Mouse (Mus musculus) Patski (cell line): Measurements from ENCODE around the gene 4930449I24Rik. TPM values are rescaled to one million over a fixed set of nuclear protein-coding genes. Genes with fewer than 3 reads are reported as not detected.
A peak's percentile ranks its signal among the peaks of the same experiment; 100 is the strongest.
"Not testable (repeated sequence)": the region's sequence is repeated elsewhere in the genome, so short reads cannot be mapped to it uniquely, and the experiment has no call there.

Source experiments
- ATAC-seq: fragments of 100-300 bp; one replicate; pipeline ENCODE4 v1.8.0; 2021
- CTCF ChIA-PET: fragments of 350-600 bp; sonication (Branson Sonifier 250); formaldehyde crosslinking; loops from one replicate; lab custom pipeline; 2022; ENCODE audit warnings: inconsistent platforms; lab: Charles Lee
- POLR2A ChIA-PET: fragments of 350-600 bp; sonication (Branson Sonifier 250); formaldehyde crosslinking; loops from one replicate; lab custom pipeline; 2022; ENCODE audit warnings: antibody characterized with exemption, inconsistent platforms; lab: Charles Lee
- DNase-seq: peaks from one replicate; pipeline ENCODE4 v3.0.0-alpha.2; 2011; ENCODE audit warnings: low read depth, low spot score
- H3K27me3 ChIP-seq: fragments of 371-371 bp; one replicate; pipeline ENCODE4 v1.5.1; 2021
- CTCF ChIP-seq: fragments of 100-300 bp; IDR thresholded peaks from one replicate; pipeline ENCODE4 v1.5.1; 2021
- in situ Hi-C: fragments of 300-500 bp; cut with MboI; formaldehyde crosslinking; loops from 3 replicates; pipeline ENCODE4 v1.11.1; 2018; ENCODE audit warnings: low pct_unique_long_range_greater_than_20kb, mixed read lengths
- polyA plus RNA-seq: library from polyadenylated mRNA; unstranded; gene quantifications from one replicate; pipeline ENCODE4 v1.2.3, GENCODE M21; 2021

4930449I24Rik gene
- polyA plus RNA-seq: not detected

GRCm38 (mm10) chr5:146502099-146502498, at the start of gene 4930449I24Rik:
4930449I24Rik (plus strand) TSS chr5:146502399.
- ATAC-seq, H3K27me3 ChIP-seq, in situ Hi-C loops, CTCF ChIA-PET, DNase-seq, POLR2A ChIA-PET: not testable (repeated sequence)

GRCm38 (mm10) chr5:146453556-146453955, 48.6 kb upstream of the 4930449I24Rik start:
- no peak for TF ChIP-seq CTCF
- DNase-seq (no peak), ATAC-seq (no peak)
- in situ Hi-C loops: loop anchor here (25.0 kb wide), 1 partner anchor 266 kb away; the partner anchor contains the start of gene 1700001J03Rik
- ChIA-PET CTCF (interaction anchor here (1.6 kb wide), 1 partner anchor 27 kb away, joined by 3 read pairs; no protein-coding TSS in a partner anchor), POLR2A (no interaction called here)
- no peaks in the 10 kb centered on the region for H3K27me3 ChIP-seq

DNA sequence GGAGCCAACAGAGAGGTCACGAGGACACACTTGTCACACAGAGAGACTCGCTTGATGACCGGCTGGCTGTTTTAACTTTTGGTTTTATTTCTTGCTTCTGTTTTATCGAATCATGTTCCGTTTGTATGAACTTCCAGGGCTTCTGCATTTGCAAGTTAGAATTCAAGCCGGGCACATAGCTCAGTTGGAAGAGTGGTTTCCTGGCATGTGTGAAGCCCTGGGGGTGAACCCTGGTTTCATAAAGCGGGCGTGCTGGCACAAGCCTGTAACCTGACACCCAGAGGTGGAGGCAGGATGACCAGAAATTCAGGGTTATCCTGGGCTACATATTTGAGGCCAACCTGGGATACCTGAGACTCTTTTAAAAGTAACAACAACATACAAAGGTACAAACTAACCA, 40.6 kb upstream of the 4930449I24Rik start:
- CTCF ChIA-PET: interaction anchor here (1.2 kb wide), 1 partner anchor 35 kb away, joined by 3 read pairs; no protein-coding TSS in a partner anchor
- H3K27me3 ChIP-seq: no peaks in the 10 kb centered on the region
- no peak for TF ChIP-seq CTCF
- peak; percentile 78 for ATAC-seq
- POLR2A ChIA-PET: interaction anchor here (0.7 kb wide), 1 partner anchor 15 kb away, joined by 3 read pairs; no protein-coding TSS in a partner anchor
- peak; percentile 31 for DNase-seq
- in situ Hi-C loops: loop anchor here (25.0 kb wide), 1 partner anchor 274 kb away; the partner anchor contains the start of gene 1700001J03Rik

DNA sequence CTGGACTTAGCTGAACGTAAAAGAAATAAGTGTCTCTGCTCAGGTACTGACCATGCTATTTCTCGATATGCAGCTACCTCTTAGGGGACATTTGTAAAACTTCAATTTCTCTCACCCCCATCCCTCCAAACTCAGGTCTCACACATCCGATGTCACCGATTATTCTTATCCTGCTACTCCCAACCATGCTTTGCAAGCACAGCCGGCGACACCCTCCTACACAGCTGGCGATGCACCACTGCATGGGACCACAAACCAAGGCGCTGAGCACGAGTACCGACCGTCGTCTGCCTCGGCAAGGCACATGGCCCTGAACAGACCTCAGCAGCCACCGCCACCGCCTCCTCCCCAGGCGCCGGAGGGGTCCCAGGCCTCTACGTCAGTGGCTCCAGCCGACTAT, 35.5 kb upstream of the 4930449I24Rik start:
- CTCF ChIA-PET: no interaction called here
- POLR2A ChIA-PET: interaction anchor here (0.6 kb wide), 1 partner anchor 501 kb away, joined by 4 read pairs; no protein-coding TSS in a partner anchor
- TF ChIP-seq CTCF: no peak
- in situ Hi-C loops: loop anchor here (25.0 kb wide), 1 partner anchor 279 kb away; the partner anchor contains the start of gene 1700001J03Rik
- ATAC-seq: no peak
- no peak for DNase-seq
- no peaks in the 10 kb centered on the region for H3K27me3 ChIP-seq

GRCm38 (mm10) chr5:146468311-146468710, 33.9 kb upstream of the 4930449I24Rik start:
- in situ Hi-C loops: loop anchor here (25.0 kb wide), 1 partner anchor 281 kb away; the partner anchor contains the start of gene 1700001J03Rik
- ATAC-seq (no peak), DNase-seq (no peak)
- H3K27me3 ChIP-seq: no peaks in the 10 kb centered on the region
- CTCF ChIA-PET: no interaction called here
- POLR2A ChIA-PET: no interaction called here
- TF ChIP-seq CTCF: no peak

- H3K27me3 ChIP-seq: no peaks in the 10 kb centered on the region
- CTCF ChIA-PET: no interaction called here
- in situ Hi-C loops: loop anchor here (25.0 kb wide), 1 partner anchor 284 kb away; the partner anchor contains the start of gene 1700001J03Rik
- DNase-seq: no peak
- no peak for TF ChIP-seq CTCF
- ATAC-seq: no peak
- POLR2A ChIA-PET: no interaction called here
Observed at GRCm38 (mm10) chr5:146470821-146471220, 31.4 kb upstream of the 4930449I24Rik start.

DNA sequence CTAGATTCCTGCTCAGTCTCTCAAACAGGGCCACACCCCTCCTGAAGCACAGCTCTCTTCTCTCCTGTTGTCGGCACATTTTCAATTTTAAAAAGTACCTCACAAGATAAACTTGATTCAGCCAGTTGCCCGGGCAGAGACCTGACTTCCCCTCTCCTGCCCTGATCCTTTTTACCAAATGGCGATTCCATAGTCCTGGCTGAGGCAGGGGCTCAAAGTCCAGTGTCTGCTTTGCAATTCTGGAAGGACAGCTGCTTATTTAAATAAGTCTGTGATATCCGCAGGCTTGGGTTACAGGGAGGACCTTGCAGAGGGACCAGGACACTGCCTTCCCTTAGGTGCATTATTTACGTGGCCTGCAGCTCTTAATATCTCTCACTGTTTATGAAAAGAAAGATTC, 30.9 kb upstream of the 4930449I24Rik start:
- in situ Hi-C loops: loop anchor here (25.0 kb wide), 1 partner anchor 284 kb away; the partner anchor contains the start of gene 1700001J03Rik
- no peaks in the 10 kb centered on the region for H3K27me3 ChIP-seq
- TF ChIP-seq CTCF: no peak
- ChIA-PET CTCF (no interaction called here), POLR2A (interaction anchor here (0.6 kb wide), 1 partner anchor 1629 kb away, joined by 7 read pairs; no protein-coding TSS in a partner anchor)
- no peak for ATAC-seq
- no peak for DNase-seq

DNA sequence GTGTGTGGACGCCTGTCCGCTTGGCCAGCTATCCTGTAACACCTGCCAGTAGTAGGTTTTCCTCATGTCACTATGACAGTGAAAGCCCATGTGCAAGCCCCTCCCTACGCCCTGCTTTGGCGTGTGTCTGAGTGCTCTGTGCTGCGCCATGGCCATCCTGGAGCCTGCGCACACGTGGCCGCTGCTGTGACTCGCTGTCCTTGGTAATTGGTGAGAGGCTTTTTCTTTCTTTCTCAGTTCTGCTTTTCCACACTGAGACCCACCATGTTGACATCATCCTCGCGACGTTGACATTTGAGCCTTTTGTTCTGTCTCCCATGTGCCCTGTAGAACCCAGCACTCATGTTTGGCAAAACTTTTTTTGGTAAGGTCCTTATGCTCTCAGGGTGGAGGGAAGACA, 30.4 kb upstream of the 4930449I24Rik start:
- H3K27me3 ChIP-seq: no peaks in the 10 kb centered on the region
- in situ Hi-C loops: loop anchor here (25.0 kb wide), 1 partner anchor 285 kb away; the partner anchor contains the start of gene 1700001J03Rik
- ChIA-PET CTCF (interaction anchor here (0.7 kb wide), 1 partner anchor 49 kb away, joined by 3 read pairs; no protein-coding TSS in a partner anchor), POLR2A (interaction anchor here (0.6 kb wide), 1 partner anchor 1629 kb away, joined by 7 read pairs; no protein-coding TSS in a partner anchor)
- DNase-seq (no peak), ATAC-seq (peak; percentile 44)
- TF ChIP-seq CTCF: no peak

DNA sequence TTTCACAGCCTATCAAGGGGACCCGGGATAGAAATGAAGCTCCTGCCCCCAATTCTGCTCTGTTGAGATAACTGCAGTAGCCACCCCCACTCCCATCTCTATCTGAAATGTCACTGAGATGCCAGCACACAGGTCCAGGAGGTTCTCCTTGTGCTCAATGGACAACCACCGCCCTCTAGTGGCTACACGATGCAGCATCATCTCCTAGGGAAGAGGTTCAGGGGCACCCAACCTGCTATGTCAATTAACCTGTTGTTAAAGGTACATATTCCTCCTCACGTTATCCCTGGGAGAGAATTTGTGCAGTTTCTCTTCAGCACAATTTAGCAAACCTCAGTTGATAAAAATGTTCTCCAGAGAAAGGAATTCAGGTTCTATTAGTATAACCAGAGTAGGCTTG, 22.6 kb upstream of the 4930449I24Rik start:
- in situ Hi-C loops: loop anchor here (5.0 kb wide), 1 partner anchor 102 kb away; no protein-coding TSS in a partner anchor
- ATAC-seq, H3K27me3 ChIP-seq, CTCF ChIA-PET, POLR2A ChIA-PET, DNase-seq: not testable (repeated sequence)
- peak; percentile 72 for TF ChIP-seq CTCF

GRCm38 (mm10) chr5:146481665-146482064, 20.5 kb upstream of the 4930449I24Rik start, which contains the start of gene Gm6408:
Gm6408 (plus strand) TSS chr5:146481965.
- in situ Hi-C loops, CTCF ChIA-PET, ATAC-seq, POLR2A ChIA-PET, H3K27me3 ChIP-seq, DNase-seq: not testable (repeated sequence)

- TF ChIP-seq CTCF: peak; percentile 66
- in situ Hi-C loops, H3K27me3 ChIP-seq, POLR2A ChIA-PET, ATAC-seq, CTCF ChIA-PET, DNase-seq: not testable (repeated sequence)
Observed at GRCm38 (mm10) chr5:146488959-146489358, 13.2 kb upstream of the 4930449I24Rik start.

DNA sequence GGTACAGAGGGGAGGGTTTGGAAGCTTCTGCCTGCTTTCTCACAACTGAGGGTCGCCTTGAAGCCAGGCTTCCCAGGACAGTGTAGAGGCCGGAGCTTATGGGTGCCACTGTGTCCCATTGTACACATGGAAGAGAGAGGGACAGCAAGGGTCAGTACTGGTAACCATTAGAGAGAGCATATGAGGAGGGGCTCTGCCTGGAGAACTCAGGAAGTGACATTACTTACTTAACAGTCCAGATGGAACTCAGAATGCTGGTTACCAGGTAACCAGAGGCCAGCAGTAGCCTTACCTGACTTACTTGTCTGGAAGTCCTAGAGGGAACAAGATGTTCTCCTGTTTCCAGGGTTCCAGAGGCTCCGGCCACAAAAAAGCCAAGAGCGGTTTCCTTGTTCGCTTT, 11.1 kb upstream of the 4930449I24Rik start, which contains the start of gene Gm6370:
Gm6370 (plus strand) TSS at position 301 of the 400 bp plus-strand sequence.
- DNase-seq, POLR2A ChIA-PET, H3K27me3 ChIP-seq, CTCF ChIA-PET, in situ Hi-C loops, ATAC-seq: not testable (repeated sequence)

DNA sequence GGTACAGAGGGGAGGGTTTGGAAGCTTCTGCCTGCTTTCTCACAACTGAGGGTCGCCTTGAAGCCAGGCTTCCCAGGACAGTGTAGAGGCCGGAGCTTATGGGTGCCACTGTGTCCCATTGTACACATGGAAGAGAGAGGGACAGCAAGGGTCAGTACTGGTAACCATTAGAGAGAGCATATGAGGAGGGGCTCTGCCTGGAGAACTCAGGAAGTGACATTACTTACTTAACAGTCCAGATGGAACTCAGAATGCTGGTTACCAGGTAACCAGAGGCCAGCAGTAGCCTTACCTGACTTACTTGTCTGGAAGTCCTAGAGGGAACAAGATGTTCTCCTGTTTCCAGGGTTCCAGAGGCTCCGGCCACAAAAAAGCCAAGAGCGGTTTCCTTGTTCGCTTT, 11.6 kb downstream of the 4930449I24Rik start, which contains the start of gene Gm3402:
Gm3402 (plus strand) TSS at position 301 of the 400 bp plus-strand sequence.
- POLR2A ChIA-PET, in situ Hi-C loops, ATAC-seq, H3K27me3 ChIP-seq, DNase-seq, CTCF ChIA-PET: not testable (repeated sequence)

DNA sequence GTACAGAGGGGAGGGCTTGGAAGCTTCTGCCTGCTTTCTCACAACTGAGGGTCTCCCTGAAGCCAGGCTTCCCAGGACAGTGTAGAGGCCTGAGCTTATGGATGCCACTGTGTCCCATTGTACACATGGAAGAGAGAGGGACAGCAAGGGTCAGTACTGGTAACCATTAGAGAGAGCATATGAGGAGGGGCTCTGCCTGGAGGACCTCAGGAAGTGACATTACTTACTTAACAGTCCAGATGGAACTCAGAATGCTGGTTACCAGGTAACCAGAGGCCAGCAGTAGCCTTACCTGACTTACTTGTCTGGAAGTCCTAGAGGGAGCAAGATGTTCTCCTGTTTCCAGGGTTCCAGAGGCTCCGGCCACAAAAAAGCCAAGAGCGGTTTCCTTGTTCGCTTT, 23.3 kb downstream of the 4930449I24Rik start, which contains the start of gene Gm3404:
Gm3404 (plus strand) TSS at position 301 of the 400 bp plus-strand sequence.
- ATAC-seq, in situ Hi-C loops, CTCF ChIA-PET, POLR2A ChIA-PET, DNase-seq, H3K27me3 ChIP-seq: not testable (repeated sequence)

DNA sequence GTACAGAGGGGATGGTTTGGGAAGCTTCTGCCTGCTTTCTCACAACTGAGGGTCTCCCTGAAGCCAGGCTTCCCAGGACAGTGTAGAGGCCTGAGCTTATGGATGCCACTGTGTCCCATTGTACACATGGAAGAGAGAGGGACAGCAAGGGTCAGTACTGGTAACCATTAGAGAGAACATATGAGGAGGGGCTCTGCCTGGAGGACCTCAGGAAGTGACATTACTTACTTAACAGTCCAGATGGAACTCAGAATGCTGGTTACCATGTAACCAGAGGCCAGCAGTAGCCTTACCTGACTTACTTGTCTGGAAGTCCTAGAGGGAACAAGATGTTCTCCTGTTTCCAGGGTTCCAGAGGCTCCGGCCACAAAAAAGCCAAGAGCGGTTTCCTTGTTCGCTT, 35.1 kb downstream of the 4930449I24Rik start, which contains the start of gene Gm3409:
Gm3409 (plus strand) TSS at position 301 of the 400 bp plus-strand sequence.
- H3K27me3 ChIP-seq, CTCF ChIA-PET, in situ Hi-C loops, DNase-seq, ATAC-seq, POLR2A ChIA-PET: not testable (repeated sequence)
